Mouse (Mus musculus) megakaryocyte, adult 5-6 weeks (primary cell): ENCODE results near the gene Khdrbs2. TPM values are rescaled to one million over a fixed set of nuclear protein-coding genes. Genes with fewer than 3 reads are reported as not detected.
A peak's percentile ranks its signal among the peaks of the same experiment; 100 is the strongest.
"Not testable (repeated sequence)": the region's sequence is repeated elsewhere in the genome, so short reads cannot be mapped to it uniquely, and the experiment has no call there.

Experiments used
- ATAC-seq: 2 replicates; pipeline ENCODE4 v1.8.0; 2016; ENCODE audit warnings: mild to moderate bottlenecking, inconsistent platforms; ENCODE audit not compliant: poor library complexity, severe bottlenecking
- total RNA-seq, 2 experiments: library from RNA; stranded (forward) in 1 of 2; stranded (reverse) in 1 of 2; fragments of 153-499, 151-499 nt in 1 of 2; fragments of 221-1000, 200-1000 nt in 1 of 2; gene quantifications; 2 replicates each; pipeline versions ENCODE4 v1.2.3 to v1.2.4; 2015 to 2017

Khdrbs2 gene
- total RNA-seq, 2 experiments from 2014 or later, result not detected

- no peak for ATAC-seq
Measured at GRCm38 (mm10) chr1:32463103-32463516, 290.6 kb downstream of the Khdrbs2 start.

GRCm38 (mm10) chr1:32471022-32471421 lies 298.5 kb downstream of the Khdrbs2 start:
- no peak for ATAC-seq

GRCm38 (mm10) chr1:32471502-32472214 lies 299.1 kb downstream of the Khdrbs2 start:
- no peak for ATAC-seq

- no peak for ATAC-seq
Measured at GRCm38 (mm10) chr1:32487944-32488343, 315.4 kb downstream of the Khdrbs2 start.

- no peak for ATAC-seq
Measured at GRCm38 (mm10) chr1:32503381-32503780, 330.9 kb downstream of the Khdrbs2 start.

- ATAC-seq, result not testable (repeated sequence)
Measured at GRCm38 (mm10) chr1:32547194-32547593, 374.7 kb downstream of the Khdrbs2 start, which contains the start of gene Gm5415. Gm5415 (minus strand) TSS chr1:32547294.

GRCm38 (mm10) chr1:32553459-32553858 lies 380.9 kb downstream of the Khdrbs2 start:
- no peak for ATAC-seq

- ATAC-seq, result no peak
Measured at GRCm38 (mm10) chr1:32553925-32554324, 381.4 kb downstream of the Khdrbs2 start.

GRCm38 (mm10) chr1:32568901-32569300 lies 396.4 kb downstream of the Khdrbs2 start:
- no peak for ATAC-seq

- no peak for ATAC-seq
Measured at GRCm38 (mm10) chr1:32626060-32626459, 453.5 kb downstream of the Khdrbs2 start.

- ATAC-seq, result no peak
Measured at GRCm38 (mm10) chr1:32632415-32633354, 460.2 kb downstream of the Khdrbs2 start.

- no peak for ATAC-seq
Measured at GRCm38 (mm10) chr1:32633404-32633803, 460.9 kb downstream of the Khdrbs2 start.

GRCm38 (mm10) chr1:32639118-32639517 lies 466.6 kb downstream of the Khdrbs2 start:
- no peak for ATAC-seq

GRCm38 (mm10) chr1:32649647-32650209 lies 477.2 kb downstream of the Khdrbs2 start:
- no peak for ATAC-seq

- peak; percentile 40; the same call in 1 of the 2 replicates for ATAC-seq
Measured at GRCm38 (mm10) chr1:32693806-32694205, 521.3 kb downstream of the Khdrbs2 start.

GRCm38 (mm10) chr1:32700132-32700531 lies 527.6 kb downstream of the Khdrbs2 start:
- no peak for ATAC-seq

- ATAC-seq, result no peak
Measured at GRCm38 (mm10) chr1:32701267-32701666, 528.8 kb downstream of the Khdrbs2 start.
